Mouse (Mus musculus): ENCODE results near the gene Cnnm4. TPM values are rescaled to one million over a fixed set of nuclear protein-coding genes. Genes with fewer than 3 reads are reported as not detected.
"Not testable (repeated sequence)": the region's sequence is repeated elsewhere in the genome, so short reads cannot be mapped to it uniquely, and the experiment has no call there.

Gene Cnnm4
- polyA plus RNA-seq, 1 experiment, result 6.5 TPM

DNA sequence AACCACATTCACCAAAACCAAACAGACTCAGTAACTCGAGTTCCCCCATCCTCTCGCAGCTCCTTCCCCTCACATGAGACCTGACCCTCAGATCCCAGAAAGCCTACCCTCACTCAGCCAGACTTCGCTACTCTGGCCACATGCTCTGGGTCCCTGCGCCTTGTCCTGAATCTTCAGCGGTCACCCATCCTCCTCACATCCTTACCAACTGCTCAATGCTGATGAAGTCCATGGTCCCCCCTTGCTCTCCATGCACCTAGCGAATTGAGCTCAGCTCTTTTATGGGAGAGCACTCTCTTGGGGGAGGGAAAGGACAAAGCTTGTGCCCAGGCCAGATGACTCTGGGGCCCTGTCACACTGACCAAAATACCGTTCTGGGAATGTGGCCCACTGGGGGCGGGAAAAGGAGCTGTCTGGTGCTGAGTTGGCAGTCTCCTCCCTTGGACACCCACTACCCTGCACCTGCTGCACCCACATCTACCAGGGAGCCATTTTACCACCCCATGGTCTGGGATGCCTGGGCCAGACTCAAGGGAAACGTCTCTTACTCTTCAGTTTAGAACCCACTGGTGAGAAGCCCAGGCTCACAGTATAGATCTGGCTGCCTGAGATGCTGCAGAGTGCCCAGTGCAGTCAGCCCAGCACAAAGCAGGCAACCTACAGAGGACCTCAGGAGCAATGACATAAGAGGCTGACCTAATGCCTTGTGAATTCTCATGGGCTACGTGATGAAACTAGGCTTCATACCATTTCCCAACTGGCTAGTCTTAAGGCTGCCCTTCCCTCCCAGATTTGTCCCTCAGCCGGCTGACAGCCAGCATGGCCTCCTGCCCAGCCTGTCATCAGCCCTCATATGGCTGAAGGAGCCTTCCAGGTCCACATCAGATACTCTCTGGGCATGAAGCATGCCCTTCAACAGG, 64.3 kb downstream of the Cnnm4 start:
- no peak for TF ChIP-seq CTCF (IDR thresholded peaks at IDR 0.05; ENCODE audit: extremely low read depth, insufficient read depth, low read length)
- no peak for TF ChIP-seq POLR2A (IDR thresholded peaks at IDR 0.05; ENCODE audit: extremely low read depth, insufficient read depth, low read length)
- Histone ChIP-seq H3K4me3 (ENCODE audit: insufficient read depth, low read length) (no peak overlapping the region), H3K27ac (ENCODE audit: insufficient read depth, low read length) (no peak overlapping the region), H3K4me1 (ENCODE audit: control insufficient read depth, insufficient read depth, low read length) (no peaks in the 10 kb centered on the region; the same call in 1 of the 2 replicates)

DNA sequence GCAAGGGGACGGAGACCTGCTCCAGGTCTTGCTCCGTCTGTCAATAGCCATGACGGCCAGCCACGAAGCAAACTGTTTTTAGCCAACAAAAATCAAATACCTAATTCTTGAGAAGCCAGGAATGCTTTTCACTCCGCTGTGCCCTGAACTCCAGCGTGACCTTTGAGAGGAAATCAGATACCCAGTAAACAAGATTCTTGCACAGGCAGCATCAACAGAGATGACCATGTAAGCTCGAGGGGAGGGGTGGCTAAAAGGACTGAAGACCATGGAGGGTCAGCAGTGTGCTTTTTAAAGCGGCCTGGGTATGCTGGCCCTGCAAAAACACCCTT, 64.9 kb downstream of the Cnnm4 start:
- H3K27ac ChIP-seq (ENCODE audit: insufficient read depth, low read length), result no peak overlapping the region
- no peaks in the 10 kb centered on the region; the same call in 1 of the 2 replicates for H3K4me1 ChIP-seq (ENCODE audit: control insufficient read depth, insufficient read depth, low read length)
- no peak for TF ChIP-seq CTCF (IDR thresholded peaks at IDR 0.05; ENCODE audit: extremely low read depth, insufficient read depth, low read length)
- no peak for TF ChIP-seq POLR2A (IDR thresholded peaks at IDR 0.05; ENCODE audit: extremely low read depth, insufficient read depth, low read length)
- H3K4me3 ChIP-seq (ENCODE audit: insufficient read depth, low read length), result no peak overlapping the region

DNA sequence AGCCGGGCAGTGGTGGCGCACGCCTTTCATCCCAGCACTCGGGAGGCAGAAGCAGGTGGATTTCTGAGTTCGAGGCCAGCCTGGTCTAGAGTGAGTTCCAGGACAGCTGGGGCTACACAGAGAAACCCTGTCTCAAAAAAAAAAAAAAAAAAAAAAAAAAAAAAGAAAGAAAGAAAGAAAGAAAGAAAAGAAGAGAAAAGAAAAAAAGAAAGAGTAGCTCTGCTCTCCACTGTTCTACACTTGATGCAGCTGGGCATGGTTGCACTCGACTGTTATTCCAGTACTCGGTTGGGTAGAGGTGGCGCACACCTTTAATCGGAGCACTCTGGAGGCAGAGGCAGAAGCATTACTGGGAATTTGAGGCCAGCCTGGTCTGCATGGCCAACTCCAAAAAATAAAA, 65.4 kb downstream of the Cnnm4 start, which contains the start of gene Ankrd23:
Gene Ankrd23, minus strand, starts transcription at position 101 of the 400 bp plus-strand sequence.
- H3K4me3 ChIP-seq (ENCODE audit: insufficient read depth, low read length); H3K27ac ChIP-seq (ENCODE audit: insufficient read depth, low read length); H3K4me1 ChIP-seq (ENCODE audit: control insufficient read depth, insufficient read depth, low read length): not testable (repeated sequence)

DNA sequence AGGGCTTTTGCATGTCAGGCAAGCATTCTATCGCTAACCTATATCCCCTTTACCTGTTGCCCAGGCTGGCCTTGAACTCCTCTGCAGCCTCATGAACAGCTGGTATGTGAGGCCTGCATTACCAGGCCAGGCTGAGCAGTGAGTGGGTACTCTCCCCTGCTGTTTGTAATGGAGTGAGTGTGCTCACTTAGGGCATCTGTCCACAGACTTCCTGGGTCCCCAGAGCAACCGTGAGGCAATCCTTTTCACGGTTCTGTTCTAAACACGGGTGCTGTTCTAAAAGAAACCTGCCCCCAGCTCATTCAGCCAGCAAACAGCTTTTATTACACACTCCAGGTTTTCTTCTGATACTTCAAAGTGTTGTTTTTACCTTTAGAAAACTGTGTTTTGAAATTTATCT, 67.3 kb downstream of the Cnnm4 start:
- Histone ChIP-seq H3K4me1 (ENCODE audit: control insufficient read depth, insufficient read depth, low read length) (no peaks in the 10 kb centered on the region; the same call in 1 of the 2 replicates), H3K4me3 (ENCODE audit: insufficient read depth, low read length) (no peak overlapping the region), H3K27ac (ENCODE audit: insufficient read depth, low read length) (no peak overlapping the region)
- TF ChIP-seq CTCF (IDR thresholded peaks at IDR 0.05; ENCODE audit: extremely low read depth, insufficient read depth, low read length), result no peak

DNA sequence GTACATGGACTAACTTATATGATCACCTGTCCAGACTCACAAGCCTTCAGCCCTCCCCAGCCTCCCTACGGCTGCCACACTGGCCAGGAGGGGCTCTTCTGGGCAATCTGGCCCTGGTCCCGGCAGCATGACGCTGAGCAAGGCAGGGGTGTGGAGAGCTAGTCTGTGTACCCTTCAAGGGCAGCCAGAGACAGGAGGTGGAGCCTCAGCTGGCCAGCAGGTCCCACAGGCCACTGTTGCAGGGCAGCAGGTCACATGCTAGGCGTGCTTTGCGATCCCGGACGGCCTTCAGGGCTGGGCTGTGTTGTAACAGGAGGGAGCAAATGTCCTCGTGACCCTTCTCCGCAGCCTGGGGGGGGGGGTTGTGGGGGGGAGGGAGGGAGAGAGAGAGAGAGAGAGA, 67.8 kb downstream of the Cnnm4 start, which contains the start of gene Gm42417:
Gene Gm42417, minus strand, starts transcription at position 244 of the 400 bp plus-strand sequence.
- H3K4me3 ChIP-seq (ENCODE audit: insufficient read depth, low read length), result no peak within 1 kb of the TSS
- TF ChIP-seq CTCF (IDR thresholded peaks at IDR 0.05; ENCODE audit: extremely low read depth, insufficient read depth, low read length) (no peak), POLR2A (IDR thresholded peaks at IDR 0.05; ENCODE audit: extremely low read depth, insufficient read depth, low read length) (no peak)
- no peak within 1 kb of the TSS for H3K27ac ChIP-seq (ENCODE audit: insufficient read depth, low read length)
- no peaks in the 10 kb centered on the region; the same call in 1 of the 2 replicates for H3K4me1 ChIP-seq (ENCODE audit: control insufficient read depth, insufficient read depth, low read length)

DNA sequence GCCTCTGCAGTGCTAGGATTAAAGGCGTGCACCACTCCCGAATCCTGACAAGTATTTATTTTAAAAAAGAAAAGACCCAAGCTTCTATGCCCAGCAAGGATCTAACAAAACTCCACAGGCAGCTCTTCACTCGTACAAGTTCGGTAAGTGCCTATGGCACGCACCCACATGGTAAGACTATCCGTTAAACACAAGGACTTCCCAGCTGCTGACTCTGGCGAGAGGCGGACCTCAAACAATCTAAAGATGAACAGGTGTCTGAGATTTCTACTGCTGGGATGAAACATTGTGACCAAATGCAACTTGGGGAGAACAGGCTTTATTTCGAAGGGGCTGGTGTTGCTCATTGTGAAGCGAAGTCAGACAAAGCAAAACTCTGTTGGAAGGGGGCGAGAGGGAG, 68.7 kb downstream of the Cnnm4 start:
- no peak for TF ChIP-seq CTCF (IDR thresholded peaks at IDR 0.05; ENCODE audit: extremely low read depth, insufficient read depth, low read length)
- H3K27ac ChIP-seq (ENCODE audit: insufficient read depth, low read length), result no peak overlapping the region
- H3K4me1 ChIP-seq (ENCODE audit: control insufficient read depth, insufficient read depth, low read length), result no peaks in the 10 kb centered on the region; the same call in 1 of the 2 replicates
- H3K4me3 ChIP-seq (ENCODE audit: insufficient read depth, low read length), result no peak overlapping the region

DNA sequence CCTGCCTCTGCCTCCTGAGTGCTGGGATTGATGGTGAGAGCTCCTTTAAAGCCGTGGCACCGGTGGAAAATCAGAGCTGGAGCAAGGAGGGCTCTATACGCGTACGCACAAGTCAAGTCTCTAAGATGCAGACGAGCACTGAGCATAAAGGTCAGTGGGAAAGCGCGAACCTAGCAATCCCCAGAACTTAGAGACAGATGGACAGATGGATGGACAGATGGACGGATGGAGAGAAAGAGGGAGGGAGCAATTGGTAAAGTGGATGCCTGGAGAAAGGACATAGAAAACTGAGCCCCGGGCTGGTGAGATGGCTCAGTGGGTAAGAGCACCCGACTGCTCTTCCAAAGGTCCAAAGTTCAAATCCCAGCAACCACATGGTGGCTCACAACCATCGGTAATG, 69.4 kb downstream of the Cnnm4 start:
- H3K4me1 ChIP-seq (ENCODE audit: control insufficient read depth, insufficient read depth, low read length), result no peaks in the 10 kb centered on the region; the same call in 1 of the 2 replicates
- no peak for TF ChIP-seq POLR2A (IDR thresholded peaks at IDR 0.05; ENCODE audit: extremely low read depth, insufficient read depth, low read length)
- no peak for TF ChIP-seq CTCF (IDR thresholded peaks at IDR 0.05; ENCODE audit: extremely low read depth, insufficient read depth, low read length)
- H3K4me3 ChIP-seq (ENCODE audit: insufficient read depth, low read length), result no peak overlapping the region
- no peak overlapping the region for H3K27ac ChIP-seq (ENCODE audit: insufficient read depth, low read length)

DNA sequence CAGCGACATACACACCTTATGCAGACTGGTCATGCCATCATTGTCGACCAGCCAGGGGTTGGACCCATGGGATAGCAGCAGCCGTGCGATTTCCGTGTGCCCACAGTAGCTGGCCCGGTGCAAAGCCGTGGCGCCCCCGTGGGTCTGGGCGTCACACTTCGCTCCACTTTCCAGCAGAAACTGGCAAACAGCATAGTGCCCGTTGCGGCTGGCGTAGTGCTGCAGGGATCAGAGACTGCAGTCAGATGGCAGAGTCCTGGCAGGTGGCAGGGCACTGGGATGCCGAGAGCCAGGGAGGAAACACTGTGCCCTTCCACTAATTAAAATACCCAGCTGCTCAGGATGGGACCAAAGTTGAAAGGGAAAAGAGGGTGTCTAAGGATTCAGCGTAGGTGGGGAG, 70.4 kb downstream of the Cnnm4 start:
- no peak overlapping the region for H3K4me3 ChIP-seq (ENCODE audit: insufficient read depth, low read length)
- TF ChIP-seq CTCF (IDR thresholded peaks at IDR 0.05; ENCODE audit: extremely low read depth, insufficient read depth, low read length), result no peak
- TF ChIP-seq POLR2A (IDR thresholded peaks at IDR 0.05; ENCODE audit: extremely low read depth, insufficient read depth, low read length), result no peak
- no peak overlapping the region for H3K27ac ChIP-seq (ENCODE audit: insufficient read depth, low read length)

DNA sequence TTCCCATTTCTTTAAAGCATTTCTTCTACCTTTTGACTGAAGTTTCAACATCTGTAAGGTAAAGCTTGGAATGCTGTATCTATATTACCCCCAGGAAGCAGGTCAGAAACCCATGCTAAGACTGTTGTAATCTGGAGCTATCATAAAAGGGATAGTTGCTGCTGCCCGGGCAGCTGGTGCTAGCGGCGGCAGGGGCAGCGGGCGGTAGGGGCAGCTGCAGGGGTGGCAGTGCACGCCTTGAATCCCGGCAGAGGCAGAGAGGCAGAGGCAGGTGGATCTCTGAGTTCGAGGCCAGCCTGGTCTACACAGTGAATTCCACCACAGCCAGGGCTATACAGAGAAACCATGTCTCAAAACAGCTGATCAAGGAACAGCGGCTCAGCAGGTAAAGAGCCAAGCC, 71.5 kb downstream of the Cnnm4 start:
- TF ChIP-seq CTCF (IDR thresholded peaks at IDR 0.05; ENCODE audit: extremely low read depth, insufficient read depth, low read length) (no peak), POLR2A (IDR thresholded peaks at IDR 0.05; ENCODE audit: extremely low read depth, insufficient read depth, low read length) (no peak)
- no peak overlapping the region for H3K4me3 ChIP-seq (ENCODE audit: insufficient read depth, low read length)
- no peaks in the 10 kb centered on the region for H3K4me1 ChIP-seq (ENCODE audit: control insufficient read depth, insufficient read depth, low read length)

More for the DNA sequence above, 70.4 kb downstream of the Cnnm4 start:
- no peaks in the 10 kb centered on the region for H3K4me1 ChIP-seq (ENCODE audit: control insufficient read depth, insufficient read depth, low read length)

DNA sequence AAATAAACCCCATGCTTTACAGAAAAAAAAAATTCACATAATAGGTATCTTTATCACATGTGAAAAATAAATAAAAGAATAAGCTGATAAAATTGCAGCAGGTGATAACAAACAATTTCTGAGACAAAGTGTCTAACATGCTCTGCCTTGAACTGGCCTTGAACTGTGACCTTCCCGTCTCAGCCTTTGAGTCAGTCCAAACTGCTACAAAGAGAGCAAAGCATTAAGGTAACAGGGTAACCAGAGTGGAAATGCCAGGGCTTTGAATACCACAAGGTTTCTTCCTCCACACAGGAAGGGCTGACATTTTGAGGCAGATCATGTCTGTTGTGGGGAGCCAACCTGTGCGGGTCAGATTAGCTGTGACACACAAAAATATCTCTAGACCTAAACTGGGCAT, 74.0 kb downstream of the Cnnm4 start:
- Histone ChIP-seq H3K27ac (ENCODE audit: insufficient read depth, low read length) (no peak overlapping the region), H3K4me1 (ENCODE audit: control insufficient read depth, insufficient read depth, low read length) (no peaks in the 10 kb centered on the region)
- TF ChIP-seq CTCF (IDR thresholded peaks at IDR 0.05; ENCODE audit: extremely low read depth, insufficient read depth, low read length) (no peak), POLR2A (IDR thresholded peaks at IDR 0.05; ENCODE audit: extremely low read depth, insufficient read depth, low read length) (no peak)

More for the DNA sequence above, 71.5 kb downstream of the Cnnm4 start:
- no peak overlapping the region for H3K27ac ChIP-seq (ENCODE audit: insufficient read depth, low read length)

More for the DNA sequence above, 74.0 kb downstream of the Cnnm4 start:
- H3K4me3 ChIP-seq (ENCODE audit: insufficient read depth, low read length), result no peak overlapping the region
